Mouse (Mus musculus): ENCODE results near the gene Spout1.

GRCm38 (mm10) chr2:30147466-30147865, 30.8 kb downstream of the Spout1 start:
- TF ChIP-seq CTCF (IDR thresholded peaks at IDR 0.05; ENCODE audit: insufficient read depth, low read length) (no peak), POLR2A (IDR thresholded peaks at IDR 0.05; ENCODE audit: borderline replicate concordance, extremely low read depth, low read depth, low read length) (no peak)

Data from lung, adult 2 months (tissue).